Mouse (Mus musculus): Measurements from ENCODE around the gene Spock2. TPM values are rescaled to one million over a fixed set of nuclear protein-coding genes. Genes with fewer than 3 reads are reported as not detected.
"Not testable (repeated sequence)": the region's sequence is repeated elsewhere in the genome, so short reads cannot be mapped to it uniquely, and the experiment has no call there.

Spock2 gene
- polyA plus RNA-seq, 1 experiment from 2014 or later = 20.4 TPM

DNA sequence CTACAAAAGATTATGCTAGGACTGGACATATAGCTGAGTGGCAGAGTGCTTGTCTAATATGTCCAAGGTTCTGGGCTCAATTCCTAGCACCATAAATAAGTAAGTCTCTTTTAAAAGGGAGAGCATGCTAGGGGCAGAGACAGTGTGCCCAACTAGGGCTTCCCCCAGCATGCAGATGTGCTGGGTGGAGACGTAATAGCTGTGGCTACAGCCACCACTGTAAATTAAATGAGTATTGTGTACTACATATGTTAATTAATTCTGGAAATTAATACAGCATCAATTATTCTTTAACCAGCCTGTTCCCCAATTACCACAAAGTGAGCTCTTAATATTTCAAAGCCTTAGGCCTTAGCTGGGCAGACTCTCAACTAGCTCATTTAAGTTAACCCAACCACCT is 58.9 kb downstream of the Spock2 start:
- no peak for DNase-seq (ENCODE audit: low spot score)
- no peak overlapping the region for H3K27ac ChIP-seq
- 88% methylated on average over 1 of the region's 1 CpGs for WGBS

DNA sequence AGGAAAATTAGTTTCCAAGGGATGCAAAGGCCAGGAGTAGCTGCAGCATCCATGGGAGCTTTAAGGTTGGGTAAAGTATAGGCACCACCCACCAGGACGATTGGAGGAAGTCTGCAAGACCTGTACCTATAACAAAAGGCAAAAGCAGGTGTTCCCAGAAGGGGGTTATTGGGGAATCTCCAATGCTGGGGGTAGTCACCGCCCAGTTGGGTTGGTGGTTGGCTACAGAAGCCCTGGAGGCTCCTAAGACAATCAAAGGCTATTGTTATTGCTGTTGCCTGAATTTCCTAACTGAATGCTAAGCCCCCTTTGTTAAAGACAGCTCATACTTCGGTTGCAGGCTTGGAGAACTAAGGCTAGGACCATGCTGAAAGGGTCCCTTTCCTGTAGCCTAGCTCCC is 60.0 kb downstream of the Spock2 start:
- 18% methylated on average over 3 of the region's 3 CpGs for WGBS
- H3K4me3 ChIP-seq = no peak overlapping the region
- H3K27me3 ChIP-seq (ENCODE audit: insufficient read depth, poor library complexity, severe bottlenecking) = no peaks in the 10 kb centered on the region
- no peak for DNase-seq (ENCODE audit: low spot score)
- peaks cover 24% of the 10 kb centered on the region for H3K4me1 ChIP-seq (replicated peaks)
- no peaks in the 10 kb centered on the region for H3K36me3 ChIP-seq
- H3K9me3 ChIP-seq = 0 out of 2 replicates have a peak, but pooled peaks cover 4% of the 10 kb centered on the region
- H3K27ac ChIP-seq = no peak overlapping the region

More for the DNA sequence above, 58.9 kb downstream of the Spock2 start:
- peaks cover 19% of the 10 kb centered on the region for H3K4me1 ChIP-seq (replicated peaks)
- no peaks in the 10 kb centered on the region for H3K36me3 ChIP-seq
- H3K27me3 ChIP-seq (ENCODE audit: insufficient read depth, poor library complexity, severe bottlenecking) = no peaks in the 10 kb centered on the region
- 0 out of 2 replicates have a peak, but pooled peaks cover 4% of the 10 kb centered on the region for H3K9me3 ChIP-seq
- no peak overlapping the region for H3K4me3 ChIP-seq

DNA sequence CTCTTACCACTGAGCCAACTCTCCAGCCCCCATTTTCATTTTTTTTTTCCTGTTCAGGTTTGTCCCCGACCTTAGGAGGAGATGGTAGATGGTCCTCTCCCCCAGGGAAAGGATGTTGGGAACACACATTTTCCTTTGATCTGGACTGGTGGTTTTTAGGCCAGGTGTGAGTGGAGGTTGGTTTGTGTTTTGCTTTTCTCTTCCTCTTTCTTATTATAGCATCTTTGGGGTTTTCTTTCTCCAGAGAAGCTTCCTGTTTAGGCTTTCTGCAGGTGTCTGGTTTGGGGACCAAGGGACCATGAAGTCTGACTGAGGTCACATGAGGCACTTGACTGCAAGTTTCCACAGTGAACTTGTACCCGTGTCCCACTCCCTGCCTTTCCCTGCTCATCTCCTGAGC is 62.3 kb downstream of the Spock2 start:
- Histone ChIP-seq H3K9me3 (0 out of 2 replicates have a peak, but pooled peaks cover 4% of the 10 kb centered on the region), H3K4me1 (replicated peaks) (peaks cover 16% of the 10 kb centered on the region; the same call in 1 of the 2 replicates), H3K4me3 (no peak overlapping the region), H3K27me3 (ENCODE audit: insufficient read depth, poor library complexity, severe bottlenecking) (no peaks in the 10 kb centered on the region), H3K36me3 (no peaks in the 10 kb centered on the region), H3K27ac (no peak overlapping the region)
- WGBS = 84% methylated on average over 2 of the region's 2 CpGs
- no peak for DNase-seq (ENCODE audit: low spot score)

GRCm38 (mm10) chr10:60168960-60169359 is 62.9 kb downstream of the Spock2 start:
- Histone ChIP-seq H3K27me3 (ENCODE audit: insufficient read depth, poor library complexity, severe bottlenecking) (no peaks in the 10 kb centered on the region), H3K27ac (no peak overlapping the region), H3K9me3 (0 out of 2 replicates have a peak, but pooled peaks cover 4% of the 10 kb centered on the region), H3K4me1 (replicated peaks) (peaks cover 16% of the 10 kb centered on the region; the same call in 1 of the 2 replicates), H3K36me3 (no peaks in the 10 kb centered on the region), H3K4me3 (no peak overlapping the region)
- WGBS = 51% methylated on average over 3 of the region's 3 CpGs
- DNase-seq (ENCODE audit: low spot score) = no peak

DNA sequence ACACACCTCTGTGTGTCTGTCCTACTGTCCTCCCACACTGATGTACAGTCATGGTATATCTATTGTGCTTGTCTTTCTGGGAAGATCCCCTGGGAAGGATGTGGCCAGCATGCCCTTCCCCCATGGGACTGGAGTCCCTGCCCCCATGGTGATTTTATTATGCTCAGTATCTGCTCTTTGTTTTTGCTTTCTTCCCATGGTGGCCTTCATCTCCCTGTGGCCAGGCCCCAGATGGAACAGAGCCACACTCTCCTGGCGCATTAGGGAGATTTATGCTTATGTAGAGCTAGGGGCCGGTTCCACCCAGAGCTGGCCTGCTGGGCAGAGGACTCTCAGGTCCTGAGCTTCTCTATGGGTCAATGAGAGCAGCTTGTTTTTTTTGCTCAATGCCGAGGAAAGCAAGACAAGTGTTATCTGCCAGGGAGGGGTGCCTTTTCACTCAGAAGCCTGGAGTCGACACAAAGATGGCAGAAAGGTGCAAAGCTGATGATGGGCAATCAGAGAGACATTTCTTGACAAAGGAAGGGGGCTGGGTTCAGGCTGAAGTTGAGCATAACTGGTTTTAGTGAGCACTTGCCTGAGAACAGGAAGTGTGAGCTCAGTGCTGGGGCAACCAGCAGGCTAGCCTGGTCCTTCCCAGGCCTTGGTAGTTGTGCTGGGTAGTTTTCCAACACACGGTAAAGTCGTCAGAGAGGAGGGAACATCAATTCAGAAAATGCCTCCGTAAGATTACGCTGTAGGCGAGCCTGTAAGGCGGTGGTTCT is 64.5 kb downstream of the Spock2 start:
- Histone ChIP-seq H3K36me3 (no peaks in the 10 kb centered on the region), H3K9me3 (0 out of 2 replicates have a peak, but pooled peaks cover 4% of the 10 kb centered on the region), H3K4me3 (no peak overlapping the region), H3K4me1 (replicated peaks) (peaks cover 16% of the 10 kb centered on the region; the same call in 1 of the 2 replicates), H3K27ac (no peak overlapping the region), H3K27me3 (ENCODE audit: insufficient read depth, poor library complexity, severe bottlenecking) (no peaks in the 10 kb centered on the region)
- 79% methylated on average over 10 of the region's 10 CpGs for WGBS
- no peak for DNase-seq (ENCODE audit: low spot score)

DNA sequence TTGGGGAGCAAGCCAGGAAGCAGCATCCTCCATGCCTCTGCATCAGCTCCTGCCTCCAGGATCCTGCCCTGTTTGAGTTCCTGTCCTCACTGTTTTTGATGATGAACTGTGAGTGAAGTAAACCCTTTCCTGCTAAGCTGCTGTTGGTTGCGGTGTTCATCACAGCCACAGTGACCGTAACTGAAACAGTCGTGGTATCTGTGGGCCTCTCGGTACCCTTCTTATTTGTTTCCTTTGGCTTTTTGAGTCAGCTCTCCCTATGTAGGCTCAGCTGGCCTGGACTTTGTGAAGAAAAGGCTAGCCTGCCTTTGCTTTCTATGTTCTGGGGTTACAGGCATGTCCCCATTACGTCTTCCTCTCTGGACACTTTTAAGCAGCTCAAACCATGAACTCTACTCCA is 65.3 kb downstream of the Spock2 start:
- H3K27me3 ChIP-seq (ENCODE audit: insufficient read depth, poor library complexity, severe bottlenecking) = no peaks in the 10 kb centered on the region
- H3K4me3 ChIP-seq = no peak overlapping the region
- H3K4me1 ChIP-seq (replicated peaks) = peaks cover 10% of the 10 kb centered on the region; the same call in 1 of the 2 replicates
- no peak overlapping the region for H3K27ac ChIP-seq
- H3K36me3 ChIP-seq = no peaks in the 10 kb centered on the region
- H3K9me3 ChIP-seq = 0 out of 2 replicates have a peak, but pooled peaks cover 4% of the 10 kb centered on the region
- no peak for DNase-seq (ENCODE audit: low spot score)
- WGBS = 95% methylated on average over 5 of the region's 5 CpGs

- H3K27ac ChIP-seq = no peak overlapping the region
- 0 out of 2 replicates have a peak, but pooled peaks cover 4% of the 10 kb centered on the region for H3K9me3 ChIP-seq
- WGBS = 90% methylated on average over 4 of the region's 4 CpGs
- H3K36me3 ChIP-seq = no peaks in the 10 kb centered on the region
- no peak for DNase-seq (ENCODE audit: low spot score)
- no peak overlapping the region for H3K4me3 ChIP-seq
- no peaks in the 10 kb centered on the region for H3K27me3 ChIP-seq (ENCODE audit: insufficient read depth, poor library complexity, severe bottlenecking)
- H3K4me1 ChIP-seq (replicated peaks) = 0 out of 2 replicates have a peak, but pooled peaks cover 8% of the 10 kb centered on the region
Observed at GRCm38 (mm10) chr10:60172306-60172705, 66.3 kb downstream of the Spock2 start.

- no peaks in the 10 kb centered on the region for H3K27me3 ChIP-seq (ENCODE audit: insufficient read depth, poor library complexity, severe bottlenecking)
- no peaks in the 10 kb centered on the region for H3K9me3 ChIP-seq
- 87% methylated on average over 10 of the region's 10 CpGs for WGBS
- 0 out of 2 replicates have a peak, but pooled peaks cover 8% of the 10 kb centered on the region for H3K4me1 ChIP-seq (replicated peaks)
- no peaks in the 10 kb centered on the region for H3K36me3 ChIP-seq
- H3K4me3 ChIP-seq = no peak overlapping the region
- no peak overlapping the region for H3K27ac ChIP-seq
- DNase-seq (ENCODE audit: low spot score) = no peak
Observed at GRCm38 (mm10) chr10:60173035-60173434, 67.0 kb downstream of the Spock2 start.

DNA sequence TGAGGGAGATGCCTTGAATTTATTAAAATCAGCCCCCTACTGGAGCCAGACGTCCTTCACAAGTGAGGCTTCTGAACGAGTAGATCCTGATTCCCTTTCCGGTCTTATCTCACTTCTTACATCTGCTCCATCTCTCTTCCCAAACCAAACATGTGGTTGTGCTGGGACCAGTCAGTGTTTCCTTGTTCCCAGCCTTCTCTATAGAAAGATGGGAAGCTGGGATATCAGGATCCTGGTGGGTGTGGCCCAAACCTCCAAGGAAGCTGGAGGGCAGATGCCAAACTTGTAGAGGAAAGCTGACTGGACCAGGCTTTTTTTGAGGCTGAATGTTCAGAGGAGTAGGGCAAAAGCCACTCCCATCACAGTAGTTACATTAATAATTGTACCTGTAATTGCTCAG is 68.5 kb downstream of the Spock2 start:
- Histone ChIP-seq H3K36me3 (no peaks in the 10 kb centered on the region), H3K9me3 (no peaks in the 10 kb centered on the region), H3K27ac (no peak overlapping the region), H3K27me3 (ENCODE audit: insufficient read depth, poor library complexity, severe bottlenecking) (no peaks in the 10 kb centered on the region), H3K4me1 (replicated peaks) (0 out of 2 replicates have a peak, but pooled peaks cover 6% of the 10 kb centered on the region), H3K4me3 (no peak overlapping the region)
- no peak for DNase-seq (ENCODE audit: low spot score)
- 75% methylated on average over 3 of the region's 3 CpGs for WGBS

GRCm38 (mm10) chr10:60175306-60175705 is 69.3 kb downstream of the Spock2 start:
- H3K36me3 ChIP-seq; H3K9me3 ChIP-seq; H3K4me1 ChIP-seq (replicated peaks); H3K27ac ChIP-seq; H3K27me3 ChIP-seq (ENCODE audit: insufficient read depth, poor library complexity, severe bottlenecking); DNase-seq (ENCODE audit: low spot score); H3K4me3 ChIP-seq: not testable (repeated sequence)
- WGBS = 90% methylated on average over 9 of the region's 9 CpGs

Other genes starting within 250 kb of the Spock2 start
- gene Dnajb12, start 226.7 kb upstream of the Spock2 start, polyA plus RNA-seq (2016; fragmentation: Nextera tagmentation; extraction: Ambion mirVana) = 27.2 and 31.5 TPM in 2 replicates
- gene Ddit4, start 154.4 kb upstream of the Spock2 start, polyA plus RNA-seq (2016; fragmentation: Nextera tagmentation; extraction: Ambion mirVana) = 37.5 and 37.6 TPM in 2 replicates
- gene Ascc1, start 103.4 kb upstream of the Spock2 start, polyA plus RNA-seq (2016; fragmentation: Nextera tagmentation; extraction: Ambion mirVana) = 35.8 and 37.0 TPM in 2 replicates
- 111 and 114 TPM in 2 replicates for gene Anapc16, start 103.1 kb upstream of the Spock2 start, polyA plus RNA-seq (2016; fragmentation: Nextera tagmentation; extraction: Ambion mirVana)
- gene Chst3, start 113.0 kb downstream of the Spock2 start, polyA plus RNA-seq (2016; fragmentation: Nextera tagmentation; extraction: Ambion mirVana) = 1.8 and 2.2 TPM in 2 replicates
- gene Psap, start 171.4 kb downstream of the Spock2 start, polyA plus RNA-seq (2016; fragmentation: Nextera tagmentation; extraction: Ambion mirVana) = 53.9 and 86.4 TPM in 2 replicates
- gene Vsir, start 240.6 kb downstream of the Spock2 start, polyA plus RNA-seq (2016; fragmentation: Nextera tagmentation; extraction: Ambion mirVana) = 1.8 and 2.0 TPM in 2 replicates

Measured in hindbrain, embryonic 10.5 days (tissue).